Mouse (Mus musculus): Measurements from ENCODE around the gene Uhrf1. TPM values are rescaled to one million over a fixed set of nuclear protein-coding genes. Genes with fewer than 3 reads are reported as not detected.

Gene Uhrf1
- polyA plus RNA-seq, 1 experiment from 2014 or later: 7.0 TPM

- no peaks in the 10 kb centered on the region for H3K4me1 ChIP-seq (ENCODE audit: insufficient read depth, low read depth, low read length)
- no peaks in the 10 kb centered on the region for H3K27me3 ChIP-seq (replicated peaks; ENCODE audit: insufficient read depth, low read length)
- no peak overlapping the region for H3K9ac ChIP-seq (replicated peaks; ENCODE audit: low read depth)
- DNase-seq (ENCODE audit: low spot score) (no peak), ATAC-seq (no peak)
- TF ChIP-seq CTCF (IDR thresholded peaks at IDR 0.05) (no peak), EP300 (IDR thresholded peaks at IDR 0.05) (no peak)
- peaks cover 31% of the 10 kb centered on the region for H3K36me3 ChIP-seq (ENCODE audit: insufficient read depth, low read length)
- H3K4me2 ChIP-seq (replicated peaks; ENCODE audit: low read depth, low read length): no peak overlapping the region
- H3K4me3 ChIP-seq (ENCODE audit: low read depth, low read length): no peak overlapping the region
- 84% methylated on average over 3 of the region's 3 CpGs for WGBS
- no peak overlapping the region for H3K27ac ChIP-seq (ENCODE audit: low read length)
- no peaks in the 10 kb centered on the region for H3K9me3 ChIP-seq (ENCODE audit: low read length)
Observed at GRCm38 (mm10) chr17:56359183-56359725, 56.1 kb downstream of the Uhrf1 start.

GRCm38 (mm10) chr17:56359864-56360263, 56.7 kb downstream of the Uhrf1 start:
- H3K4me3 ChIP-seq (ENCODE audit: low read depth, low read length): no peak overlapping the region
- WGBS: 65% methylated on average over 1 of the region's 1 CpGs
- no peaks in the 10 kb centered on the region for H3K27me3 ChIP-seq (replicated peaks; ENCODE audit: insufficient read depth, low read length)
- H3K9ac ChIP-seq (replicated peaks; ENCODE audit: low read depth): no peak overlapping the region
- ATAC-seq: no peak
- no peaks in the 10 kb centered on the region for H3K9me3 ChIP-seq (ENCODE audit: low read length)
- no peak overlapping the region for H3K27ac ChIP-seq (ENCODE audit: low read length)
- no peak for DNase-seq (ENCODE audit: low spot score)
- H3K36me3 ChIP-seq (ENCODE audit: insufficient read depth, low read length): peaks cover 28% of the 10 kb centered on the region
- no peaks in the 10 kb centered on the region for H3K4me1 ChIP-seq (ENCODE audit: insufficient read depth, low read depth, low read length)
- TF ChIP-seq EP300 (IDR thresholded peaks at IDR 0.05) (no peak), CTCF (IDR thresholded peaks at IDR 0.05) (no peak)
- no peak overlapping the region for H3K4me2 ChIP-seq (replicated peaks; ENCODE audit: low read depth, low read length)

- Histone ChIP-seq H3K4me3 (ENCODE audit: low read depth, low read length) (no peak overlapping the region), H3K27me3 (replicated peaks; ENCODE audit: insufficient read depth, low read length) (no peaks in the 10 kb centered on the region), H3K4me1 (ENCODE audit: insufficient read depth, low read depth, low read length) (peaks cover under 1% of the 10 kb centered on the region; the same call in 1 of the 2 replicates), H3K4me2 (replicated peaks; ENCODE audit: low read depth, low read length) (no peak overlapping the region), H3K9ac (replicated peaks; ENCODE audit: low read depth) (no peak overlapping the region), H3K27ac (ENCODE audit: low read length) (no peak overlapping the region), H3K9me3 (ENCODE audit: low read length) (no peaks in the 10 kb centered on the region), H3K36me3 (ENCODE audit: insufficient read depth, low read length) (peaks cover 27% of the 10 kb centered on the region)
- 86% methylated on average over 8 of the region's 8 CpGs for WGBS
- ATAC-seq (no peak), DNase-seq (ENCODE audit: low spot score) (no peak)
- TF ChIP-seq CTCF (IDR thresholded peaks at IDR 0.05) (no peak), EP300 (IDR thresholded peaks at IDR 0.05) (no peak)
Observed at GRCm38 (mm10) chr17:56360451-56360850, 57.3 kb downstream of the Uhrf1 start.

- no peak overlapping the region for H3K4me2 ChIP-seq (replicated peaks; ENCODE audit: low read depth, low read length)
- no peak for ATAC-seq
- peaks cover 18% of the 10 kb centered on the region for H3K36me3 ChIP-seq (ENCODE audit: insufficient read depth, low read length)
Observed at GRCm38 (mm10) chr17:56361542-56361941, 58.4 kb downstream of the Uhrf1 start.

GRCm38 (mm10) chr17:56365791-56366673, 62.9 kb downstream of the Uhrf1 start:
- Histone ChIP-seq H3K27me3 (replicated peaks; ENCODE audit: insufficient read depth, low read length) (no peaks in the 10 kb centered on the region), H3K4me2 (replicated peaks; ENCODE audit: low read depth, low read length) (no peak overlapping the region), H3K9ac (replicated peaks; ENCODE audit: low read depth) (no peak overlapping the region), H3K9me3 (ENCODE audit: low read length) (no peaks in the 10 kb centered on the region), H3K36me3 (ENCODE audit: insufficient read depth, low read length) (0 out of 2 replicates have a peak, but pooled peaks cover 6% of the 10 kb centered on the region), H3K4me3 (ENCODE audit: low read depth, low read length) (no peak overlapping the region), H3K4me1 (ENCODE audit: insufficient read depth, low read depth, low read length) (peaks cover 3% of the 10 kb centered on the region; the same call in 1 of the 2 replicates), H3K27ac (ENCODE audit: low read length) (no peak overlapping the region)
- 54% methylated on average over 7 of the region's 7 CpGs for WGBS
- DNase-seq (ENCODE audit: low spot score) (peak; percentile 11), ATAC-seq (peak; percentile 51)
- TF ChIP-seq CTCF (IDR thresholded peaks at IDR 0.05) (no peak), EP300 (IDR thresholded peaks at IDR 0.05) (no peak; the same call in 1 of the 2 replicates)

More at GRCm38 (mm10) chr17:56361542-56361941, 58.4 kb downstream of the Uhrf1 start:
- no peak overlapping the region for H3K9ac ChIP-seq (replicated peaks; ENCODE audit: low read depth)
- 88% methylated on average over 2 of the region's 2 CpGs for WGBS
- no peaks in the 10 kb centered on the region for H3K9me3 ChIP-seq (ENCODE audit: low read length)
- no peak overlapping the region for H3K27ac ChIP-seq (ENCODE audit: low read length)
- H3K4me3 ChIP-seq (ENCODE audit: low read depth, low read length): no peak overlapping the region
- TF ChIP-seq EP300 (IDR thresholded peaks at IDR 0.05): no peak
- no peak for TF ChIP-seq CTCF (IDR thresholded peaks at IDR 0.05)
- no peak for DNase-seq (ENCODE audit: low spot score)
- H3K27me3 ChIP-seq (replicated peaks; ENCODE audit: insufficient read depth, low read length): no peaks in the 10 kb centered on the region
- H3K4me1 ChIP-seq (ENCODE audit: insufficient read depth, low read depth, low read length): peaks cover 3% of the 10 kb centered on the region; the same call in 1 of the 2 replicates

GRCm38 (mm10) chr17:56368291-56368790, 65.2 kb downstream of the Uhrf1 start:
- Histone ChIP-seq H3K27me3 (replicated peaks; ENCODE audit: insufficient read depth, low read length) (no peaks in the 10 kb centered on the region), H3K9me3 (ENCODE audit: low read length) (no peaks in the 10 kb centered on the region), H3K9ac (replicated peaks; ENCODE audit: low read depth) (no peak overlapping the region; the same call in 1 of the 2 replicates), H3K4me2 (replicated peaks; ENCODE audit: low read depth, low read length) (no peak overlapping the region), H3K36me3 (ENCODE audit: insufficient read depth, low read length) (0 out of 2 replicates have a peak, but pooled peaks cover 6% of the 10 kb centered on the region), H3K4me1 (ENCODE audit: insufficient read depth, low read depth, low read length) (peaks cover 3% of the 10 kb centered on the region; the same call in 1 of the 2 replicates), H3K27ac (ENCODE audit: low read length) (no peak overlapping the region), H3K4me3 (ENCODE audit: low read depth, low read length) (no peak overlapping the region)
- DNase-seq (ENCODE audit: low spot score): no peak
- no peak for ATAC-seq
- TF ChIP-seq EP300 (IDR thresholded peaks at IDR 0.05) (no peak), CTCF (IDR thresholded peaks at IDR 0.05) (no peak)
- 91% methylated on average over 6 of the region's 6 CpGs for WGBS

Measured in lung, postnatal 0 days (tissue).